Comparison of ENCODE assay signal across 7 mouse cellular contexts in the genomic region with DNA sequence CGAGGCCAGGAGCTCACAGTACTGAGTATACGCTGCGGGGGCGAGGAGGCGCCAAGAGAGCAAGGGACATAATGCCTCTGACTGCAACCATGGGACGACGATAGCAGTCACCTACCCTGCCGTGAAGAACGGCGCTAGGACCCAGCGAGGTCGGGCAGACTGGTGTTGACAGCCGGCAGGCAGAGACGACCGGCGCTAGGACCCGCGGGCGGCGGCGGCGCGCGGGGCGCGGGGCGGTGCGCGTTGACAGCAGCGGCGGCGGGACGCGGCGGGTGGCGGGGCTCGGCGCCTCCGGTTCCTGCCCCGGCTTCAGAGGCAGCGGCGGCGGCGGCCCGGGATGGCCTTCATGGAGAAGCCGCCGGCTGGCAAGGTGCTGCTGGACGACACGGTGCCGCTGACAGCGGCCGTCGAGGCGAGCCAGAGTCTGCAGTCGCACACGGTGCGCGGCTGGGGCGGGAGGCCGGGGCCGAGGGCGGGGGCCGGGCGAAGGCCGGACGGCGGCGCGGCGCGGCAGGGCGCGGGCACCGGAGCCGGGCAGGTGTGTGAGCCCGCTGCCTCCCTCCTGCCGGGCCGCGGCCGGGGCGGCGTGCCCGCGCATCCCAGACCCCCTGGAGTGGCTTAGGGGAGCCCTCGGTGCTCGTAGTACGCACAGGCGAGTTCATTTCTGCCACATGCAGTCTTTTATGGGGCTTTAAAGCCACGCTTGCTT. TPM values are rescaled to one million over a fixed set of nuclear protein-coding genes. Genes with fewer than 3 reads are reported as not detected.
DNase-seq lines count a peak whose midpoint lies in the region; ATAC-seq lines count a peak whose summit lies in the region.

A gene (plus strand): TSS at position 234 of the 709 bp plus-strand sequence.

- H3K9ac ChIP-seq in midbrain, embryonic 13.5 days (replicated peaks) = peak within 1 kb of the TSS; percentile 89

- peak; percentile 85 for DNase-seq in adrenal gland, adult 8-10 months
- peak; percentile 87 for DNase-seq in embryo, embryonic 9.5 days (ENCODE audit: extremely low spot score)
- DNase-seq in kidney, adult 11 months = peak; percentile 88
- DNase-seq in limb, embryonic 10.5 days (ENCODE audit: low spot score) = peak; percentile 99
- peak; percentile 77 for DNase-seq in spleen, adult 12 weeks (ENCODE audit: low spot score)

- H3K27me3 ChIP-seq in limb, embryonic 10.5 days (ENCODE audit: low read depth, poor library complexity, severe bottlenecking) = no peaks in the 10 kb centered on the region
- H3K27me3 ChIP-seq in midbrain, embryonic 13.5 days = no peaks in the 10 kb centered on the region

- under 1% methylated on average over 89 of the region's 89 CpGs for WGBS in limb, embryonic 10.5 days
- under 1% methylated on average over 88 of the region's 89 CpGs for WGBS in midbrain, embryonic 13.5 days

- H3K4me1 ChIP-seq in limb, embryonic 10.5 days = peaks cover 6% of the 10 kb centered on the region
- H3K4me1 ChIP-seq in midbrain, embryonic 13.5 days (replicated peaks) = peaks cover 26% of the 10 kb centered on the region

- H3K4me2 ChIP-seq in midbrain, embryonic 13.5 days (replicated peaks) = peak within 1 kb of the TSS; percentile 72

- peak; percentile 42 for ATAC-seq in granulocyte monocyte progenitor cell, adult 5-6 weeks (replicated peaks; ENCODE audit: poor library complexity, severe bottlenecking)
- peak; percentile 96 for ATAC-seq in midbrain, embryonic 13.5 days

- peak within 1 kb of the TSS; percentile 88 for H3K27ac ChIP-seq in limb, embryonic 10.5 days
- H3K27ac ChIP-seq in midbrain, embryonic 13.5 days = peak within 1 kb of the TSS; percentile 82

- no peaks in the 10 kb centered on the region for H3K36me3 ChIP-seq in limb, embryonic 10.5 days
- H3K36me3 ChIP-seq in midbrain, embryonic 13.5 days = 0 out of 2 replicates have a peak, but pooled peaks cover 5% of the 10 kb centered on the region

- no peaks in the 10 kb centered on the region for H3K9me3 ChIP-seq in limb, embryonic 10.5 days (replicated peaks)
- H3K9me3 ChIP-seq in midbrain, embryonic 13.5 days = no peaks in the 10 kb centered on the region

- H3K4me3 ChIP-seq in limb, embryonic 10.5 days = peak within 1 kb of the TSS; percentile 93
- H3K4me3 ChIP-seq in midbrain, embryonic 13.5 days (replicated peaks) = peak within 1 kb of the TSS; percentile 91

RNA-seq across cellular contexts. Expression of the gene that starts here (rescaled TPM):
- total RNA-seq in adrenal gland, adult 8-10 months (2022) = 10 to 100 TPM; 62.3 to 72.3 (median 68.1) TPM
- 34.1 and 40.7 TPM in 2 replicates for total RNA-seq in granulocyte monocyte progenitor cell, adult 5-6 weeks (2014; fragmentation: Nextera tagmentation)
- total RNA-seq in granulocyte monocyte progenitor cell, adult 5-6 weeks (2017) = 25.6 and 30.0 TPM in 2 replicates
- polyA plus RNA-seq in limb, embryonic 10.5 days (2016; fragmentation: Nextera tagmentation; extraction: Ambion mirVana) = 15.7 and 21.7 TPM in 2 replicates
- 49.2 and 50.2 TPM in 2 replicates for polyA plus RNA-seq in midbrain, embryonic 13.5 days (2015; fragmentation: Nextera tagmentation; extraction: Ambion mirVana)

Comparison
In these comparisons a context has a peak if more than half of its experiments do, and no peak if none do; other contexts are left out.
1. Peak in every context shown above with its lines: DNase-seq, ATAC-seq, H3K4me3 ChIP-seq and H3K27ac ChIP-seq.